Mouse (Mus musculus): Measurements from ENCODE around the gene Cd96.

DNA sequence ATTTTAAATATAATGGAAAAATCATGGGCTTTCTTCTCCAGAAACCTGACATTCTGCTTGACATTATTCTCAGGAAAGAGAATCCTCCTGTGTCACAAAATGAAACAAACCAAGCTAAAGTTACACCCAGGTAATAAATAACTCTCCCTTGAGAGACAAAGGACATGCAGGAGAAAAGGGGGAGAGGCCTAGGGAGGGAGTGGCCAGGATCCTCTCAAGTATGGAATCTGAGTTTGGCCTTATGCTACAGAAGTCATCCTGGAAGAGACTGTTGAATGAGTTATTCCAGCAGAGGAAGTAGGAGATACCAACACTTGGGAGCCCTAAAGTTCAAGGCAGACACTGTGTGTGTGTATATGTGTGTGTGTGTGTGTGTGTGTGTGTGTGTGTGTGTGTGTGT lies 2.2 kb upstream of the Cd96 start:
- no peak for TF ChIP-seq CTCF (IDR thresholded peaks at IDR 0.05; ENCODE audit: low read depth)
- TF ChIP-seq EP300 (IDR thresholded peaks at IDR 0.05; ENCODE audit: low read depth): no peak
